Mouse (Mus musculus): Measurements from ENCODE around the gene Prkd3.

Gene Prkd3

GRCm38 (mm10) chr17:79013625-79014024 lies 7.0 kb downstream of the Prkd3 start:
- DNase-seq (ENCODE audit: low read depth in 1 of 2, low spot score in 2 of 2) = no peak

- DNase-seq (ENCODE audit: low read depth in 1 of 2, low spot score in 2 of 2) = no peak
These were observed 20.8 kb downstream of the Prkd3 start for GRCm38 (mm10) chr17:78999745-79000270.

- DNase-seq (ENCODE audit: low read depth in 1 of 2, low spot score in 2 of 2) = no peak
These were observed 21.4 kb downstream of the Prkd3 start for GRCm38 (mm10) chr17:78999189-78999588.

- no peak for DNase-seq (ENCODE audit: low read depth in 1 of 2, low spot score in 2 of 2)
These were observed 22.5 kb downstream of the Prkd3 start for GRCm38 (mm10) chr17:78998130-78998529.

GRCm38 (mm10) chr17:78994931-78995820 lies 25.4 kb downstream of the Prkd3 start:
- DNase-seq (ENCODE audit: low read depth in 1 of 2, low spot score in 2 of 2) = no peak

- no peak for DNase-seq (ENCODE audit: low read depth in 1 of 2, low spot score in 2 of 2)
These were observed 26.2 kb downstream of the Prkd3 start for GRCm38 (mm10) chr17:78994382-78994781.

GRCm38 (mm10) chr17:78993670-78994069 lies 26.9 kb downstream of the Prkd3 start:
- DNase-seq (ENCODE audit: low read depth in 1 of 2, low spot score in 2 of 2) = no peak

GRCm38 (mm10) chr17:78992303-78993027 lies 28.2 kb downstream of the Prkd3 start:
- no peak for DNase-seq (ENCODE audit: low read depth in 1 of 2, low spot score in 2 of 2)

- DNase-seq (ENCODE audit: low read depth in 1 of 2, low spot score in 2 of 2) = no peak
These were observed 29.1 kb downstream of the Prkd3 start for GRCm38 (mm10) chr17:78991549-78991948.

GRCm38 (mm10) chr17:78989015-78989414 lies 31.6 kb downstream of the Prkd3 start:
- no peak for DNase-seq (ENCODE audit: low read depth in 1 of 2, low spot score in 2 of 2)

GRCm38 (mm10) chr17:78983736-78984135 lies 36.9 kb downstream of the Prkd3 start:
- DNase-seq (ENCODE audit: low read depth in 1 of 2, low spot score in 2 of 2) = no peak

GRCm38 (mm10) chr17:78983166-78983565 lies 37.5 kb downstream of the Prkd3 start:
- DNase-seq (ENCODE audit: low read depth in 1 of 2, low spot score in 2 of 2) = no peak

- no peak for DNase-seq (ENCODE audit: low read depth in 1 of 2, low spot score in 2 of 2)
These were observed 52.1 kb downstream of the Prkd3 start for GRCm38 (mm10) chr17:78968500-78968899.

- peak in 1 of 2 experiments; percentile 19 for DNase-seq (ENCODE audit: low read depth in 1 of 2, low spot score in 2 of 2)
These were observed 54.3 kb downstream of the Prkd3 start for GRCm38 (mm10) chr17:78966092-78966883.

- DNase-seq (ENCODE audit: low read depth in 1 of 2, low spot score in 2 of 2) = no peak
These were observed 56.2 kb downstream of the Prkd3 start for GRCm38 (mm10) chr17:78964387-78964786.

- no peak for DNase-seq (ENCODE audit: low read depth in 1 of 2, low spot score in 2 of 2)
These were observed 61.1 kb downstream of the Prkd3 start for GRCm38 (mm10) chr17:78959473-78959872.

- DNase-seq (ENCODE audit: low read depth in 1 of 2, low spot score in 2 of 2) = no peak
These were observed 67.4 kb downstream of the Prkd3 start for GRCm38 (mm10) chr17:78953240-78953639.

GRCm38 (mm10) chr17:78952070-78952469 lies 68.5 kb downstream of the Prkd3 start:
- no peak for DNase-seq (ENCODE audit: low read depth in 1 of 2, low spot score in 2 of 2)

GRCm38 (mm10) chr17:78951225-78951624 lies 69.4 kb downstream of the Prkd3 start:
- no peak for DNase-seq (ENCODE audit: low read depth in 1 of 2, low spot score in 2 of 2)

- no peak for DNase-seq (ENCODE audit: low read depth in 1 of 2, low spot score in 2 of 2)
These were observed 78.0 kb downstream of the Prkd3 start for GRCm38 (mm10) chr17:78942579-78942978.

GRCm38 (mm10) chr17:78938927-78939326 lies 81.7 kb downstream of the Prkd3 start:
- DNase-seq (ENCODE audit: low read depth in 1 of 2, low spot score in 2 of 2) = peak; percentile 23 to 34
